Mouse (Mus musculus): ENCODE results near the gene Alpk1.
A peak's percentile ranks its signal among the peaks of the same experiment; 100 is the strongest.

The Alpk1 gene

GRCm38 (mm10) chr3:127661646-127662531, 118.4 kb downstream of the Alpk1 start:
- DNase-seq: no peak

DNA sequence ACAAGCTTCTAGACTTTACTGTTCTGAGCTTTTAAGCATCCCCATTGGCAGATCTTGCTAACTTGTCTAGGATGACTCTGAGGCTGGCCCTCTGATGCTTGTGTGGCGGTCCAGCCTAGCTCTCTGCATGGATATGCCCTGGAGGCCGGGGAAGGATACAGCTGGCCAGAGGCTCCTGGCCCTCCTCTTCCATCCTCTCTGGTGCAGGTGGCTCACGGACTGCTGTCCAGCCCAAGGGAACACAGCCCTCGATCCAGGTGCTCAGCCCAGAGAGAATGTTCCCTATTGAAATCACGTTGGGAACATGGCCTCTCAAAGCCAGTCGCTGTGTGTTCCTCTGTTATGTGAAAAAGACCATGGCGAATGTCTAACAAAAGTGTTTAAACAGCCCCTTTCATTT, 119.6 kb downstream of the Alpk1 start:
- DNase-seq: no peak

GRCm38 (mm10) chr3:127651742-127652653, 128.3 kb downstream of the Alpk1 start:
- DNase-seq: no peak

DNA sequence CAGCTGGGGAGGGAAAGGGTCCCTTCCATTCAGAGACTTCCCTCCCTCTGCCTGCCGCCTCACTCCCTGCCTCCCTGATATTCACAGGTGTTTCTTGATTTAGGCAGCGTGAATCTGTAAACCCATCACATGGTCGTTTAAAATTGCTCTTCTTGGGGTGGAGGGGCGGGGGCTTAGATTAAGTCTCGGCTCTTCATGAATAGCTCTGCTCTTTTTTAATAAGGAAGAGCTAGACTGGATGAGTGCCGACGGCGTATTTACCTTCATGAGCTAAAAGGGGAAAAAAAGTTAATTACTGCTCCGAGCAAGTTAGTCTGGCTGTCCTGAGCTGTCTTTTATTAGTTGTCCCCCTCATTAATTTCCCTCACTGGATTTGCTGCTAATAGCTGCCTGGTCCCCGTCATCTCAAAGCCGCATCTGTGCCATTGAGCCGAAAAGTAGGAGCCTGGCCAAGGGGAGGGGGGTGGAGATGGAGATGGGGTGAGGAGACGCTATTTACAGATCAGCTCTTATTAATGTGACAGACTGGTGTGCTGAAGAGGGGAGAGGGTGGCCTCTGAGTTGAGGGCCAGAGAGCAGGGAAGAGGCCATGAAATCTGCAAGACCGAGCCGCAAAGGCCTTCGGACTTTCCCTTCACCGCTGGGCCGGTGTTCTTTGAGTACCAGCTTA, 134.0 kb downstream of the Alpk1 start:
- DNase-seq: no peak

DNA sequence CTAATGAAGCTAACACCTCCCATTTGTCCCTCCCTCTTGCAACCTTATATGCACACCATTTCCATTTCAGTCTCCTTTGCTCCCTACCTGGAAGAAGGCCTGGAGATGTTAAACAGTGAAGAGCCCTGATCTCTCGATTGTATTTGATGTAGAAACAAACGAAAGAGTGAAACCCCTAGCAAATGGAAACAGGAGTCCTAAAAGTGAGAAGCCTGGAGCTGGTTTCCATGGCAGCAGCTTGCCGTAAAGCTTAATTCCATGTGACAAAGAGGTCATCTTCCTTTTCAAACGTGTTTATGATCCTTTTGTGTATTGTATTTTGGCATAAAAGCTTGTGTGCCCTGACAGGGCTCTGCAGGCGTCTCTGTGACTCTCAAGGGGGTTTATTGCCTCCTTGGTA, 138.1 kb downstream of the Alpk1 start:
- DNase-seq: no peak

DNA sequence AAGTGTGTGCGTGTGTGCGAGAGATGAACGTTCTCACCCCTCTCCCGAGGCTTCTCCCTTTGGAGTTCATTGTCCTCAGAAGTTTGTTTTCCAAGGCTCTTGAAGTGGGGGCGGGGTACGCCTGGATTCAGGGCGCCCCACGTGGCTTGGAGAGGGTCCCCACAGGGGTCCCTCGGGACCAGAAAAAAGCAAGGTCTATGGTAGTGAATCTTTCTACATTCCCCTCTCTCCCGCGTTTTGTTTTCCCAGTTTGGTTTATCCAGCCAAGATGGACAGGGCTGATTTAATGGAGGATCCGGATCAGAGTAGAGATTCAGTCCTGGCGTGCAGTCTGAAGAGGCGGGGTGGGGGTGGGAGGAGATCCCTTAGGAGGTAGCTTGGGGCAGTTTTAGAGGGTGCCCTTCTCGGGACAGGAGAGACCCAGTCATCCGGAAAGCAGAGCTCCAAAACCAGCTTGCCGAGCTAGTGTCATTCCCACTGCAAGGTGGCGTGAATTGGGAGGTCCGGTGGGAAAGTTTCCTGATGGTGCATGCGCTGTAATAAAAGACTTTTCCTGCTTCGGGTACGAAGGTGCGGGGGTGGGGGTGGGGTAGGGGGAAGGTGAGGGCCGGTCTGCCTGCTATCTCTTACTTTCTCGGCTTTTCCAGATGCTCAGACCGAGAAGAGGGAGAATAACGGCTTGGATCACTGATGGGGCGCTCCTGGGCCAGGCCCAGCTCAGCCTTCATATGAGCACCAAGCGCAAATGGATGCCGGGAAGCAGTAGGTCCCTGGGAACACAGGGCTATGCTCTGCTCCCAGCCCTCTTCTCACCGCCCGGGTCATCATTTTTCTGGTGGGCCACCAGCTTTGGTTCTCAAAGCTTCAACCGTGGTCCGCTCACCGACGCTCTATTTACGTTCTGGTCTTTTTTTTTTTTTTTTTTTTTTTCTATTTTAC, 139.3 kb downstream of the Alpk1 start:
- DNase-seq: no peak

DNA sequence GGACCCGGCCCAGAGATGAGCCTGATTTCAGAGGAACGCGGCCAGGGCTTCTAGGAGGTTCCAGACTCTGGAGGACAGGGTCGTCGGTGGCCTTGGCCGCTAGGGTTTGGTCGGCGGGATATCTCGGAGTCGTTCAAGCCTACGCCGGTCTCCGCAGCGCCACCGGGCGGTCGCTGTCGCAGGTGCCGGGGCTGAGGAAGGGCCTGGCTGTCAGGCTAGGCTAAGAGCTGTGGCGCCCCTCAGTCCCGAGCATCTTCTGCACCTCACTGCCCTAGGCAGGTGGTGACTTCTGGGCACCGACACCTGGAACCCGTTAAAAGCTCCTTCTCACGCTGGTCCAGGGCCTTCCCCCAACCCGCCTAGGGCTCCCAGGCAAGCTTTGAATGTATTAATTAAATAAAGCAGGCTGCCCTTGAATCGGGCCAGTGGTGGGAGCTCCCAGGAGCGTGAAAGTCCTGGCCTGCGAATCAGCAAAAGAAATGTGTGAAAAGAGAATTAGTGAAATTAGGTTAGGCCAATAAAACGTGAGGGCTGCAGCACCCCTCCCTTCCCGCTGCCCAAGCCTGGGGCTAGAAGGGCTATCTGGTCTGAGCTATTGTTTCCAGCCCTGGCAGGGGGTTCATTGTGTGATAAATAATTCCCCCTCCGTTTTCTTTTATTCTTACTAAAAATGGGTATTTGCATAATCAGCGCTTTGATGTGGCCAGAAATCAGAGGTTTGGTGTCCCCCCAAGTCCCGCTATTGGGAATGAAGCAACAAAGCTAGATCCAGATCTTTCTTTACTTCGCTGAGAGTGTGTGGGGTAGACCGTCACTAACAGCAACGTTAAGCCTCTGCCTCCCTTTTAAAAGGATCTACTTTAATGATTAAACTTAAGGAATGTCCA, 140.2 kb downstream of the Alpk1 start:
- no peak for DNase-seq

DNA sequence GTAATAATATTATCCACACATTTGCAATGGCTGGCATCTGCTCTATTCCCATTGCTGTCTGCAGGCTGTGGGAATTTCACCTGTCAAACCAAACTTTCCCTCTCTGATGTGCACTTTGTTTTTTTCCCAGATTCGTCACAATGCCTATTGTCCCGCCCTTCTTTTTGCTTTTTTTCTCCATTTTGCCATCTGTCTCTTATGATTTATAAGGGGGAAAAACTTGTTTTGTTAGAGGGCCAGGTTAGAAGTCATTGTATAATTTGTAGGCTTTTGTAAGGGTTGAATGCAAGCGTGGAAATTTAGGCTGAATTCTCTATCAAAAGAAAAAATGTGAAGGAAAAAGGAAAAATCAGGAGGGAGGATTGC, 145.4 kb downstream of the Alpk1 start:
- no peak for DNase-seq

DNA sequence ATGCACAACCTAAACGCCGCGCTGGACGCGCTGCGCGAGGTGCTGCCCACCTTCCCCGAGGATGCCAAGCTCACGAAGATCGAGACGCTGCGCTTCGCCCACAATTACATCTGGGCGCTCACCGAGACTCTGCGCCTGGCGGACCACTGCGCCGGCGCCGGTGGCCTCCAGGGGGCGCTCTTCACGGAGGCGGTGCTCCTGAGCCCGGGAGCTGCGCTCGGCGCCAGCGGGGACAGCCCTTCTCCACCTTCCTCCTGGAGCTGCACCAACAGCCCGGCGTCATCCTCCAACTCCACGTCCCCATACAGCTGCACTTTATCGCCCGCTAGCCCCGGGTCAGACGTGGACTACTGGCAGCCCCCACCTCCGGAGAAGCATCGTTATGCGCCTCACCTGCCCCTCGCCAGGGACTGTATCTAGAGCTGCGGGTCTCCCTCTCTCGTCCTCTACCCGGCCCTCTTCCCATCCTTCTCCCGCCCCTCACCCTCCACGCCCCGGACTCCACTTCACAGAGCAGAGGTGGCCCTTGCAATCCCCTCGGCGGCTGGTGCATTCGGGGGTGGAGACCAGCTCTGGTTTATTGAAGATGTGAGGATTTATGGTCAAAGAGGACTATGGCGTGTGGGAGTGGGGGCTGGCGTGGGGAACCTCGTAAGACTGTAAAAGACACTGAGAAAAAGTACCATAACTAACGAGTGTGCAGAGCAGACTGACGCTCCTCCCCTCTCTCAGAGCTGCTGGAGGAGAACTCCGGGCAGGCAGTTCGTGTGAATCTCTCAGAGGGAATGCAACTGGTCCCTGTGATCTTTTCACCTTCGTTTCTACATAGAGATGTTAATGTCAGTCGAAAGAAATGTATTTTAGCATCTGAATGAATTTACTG, 146.0 kb downstream of the Alpk1 start:
- DNase-seq: peak; percentile 71

DNA sequence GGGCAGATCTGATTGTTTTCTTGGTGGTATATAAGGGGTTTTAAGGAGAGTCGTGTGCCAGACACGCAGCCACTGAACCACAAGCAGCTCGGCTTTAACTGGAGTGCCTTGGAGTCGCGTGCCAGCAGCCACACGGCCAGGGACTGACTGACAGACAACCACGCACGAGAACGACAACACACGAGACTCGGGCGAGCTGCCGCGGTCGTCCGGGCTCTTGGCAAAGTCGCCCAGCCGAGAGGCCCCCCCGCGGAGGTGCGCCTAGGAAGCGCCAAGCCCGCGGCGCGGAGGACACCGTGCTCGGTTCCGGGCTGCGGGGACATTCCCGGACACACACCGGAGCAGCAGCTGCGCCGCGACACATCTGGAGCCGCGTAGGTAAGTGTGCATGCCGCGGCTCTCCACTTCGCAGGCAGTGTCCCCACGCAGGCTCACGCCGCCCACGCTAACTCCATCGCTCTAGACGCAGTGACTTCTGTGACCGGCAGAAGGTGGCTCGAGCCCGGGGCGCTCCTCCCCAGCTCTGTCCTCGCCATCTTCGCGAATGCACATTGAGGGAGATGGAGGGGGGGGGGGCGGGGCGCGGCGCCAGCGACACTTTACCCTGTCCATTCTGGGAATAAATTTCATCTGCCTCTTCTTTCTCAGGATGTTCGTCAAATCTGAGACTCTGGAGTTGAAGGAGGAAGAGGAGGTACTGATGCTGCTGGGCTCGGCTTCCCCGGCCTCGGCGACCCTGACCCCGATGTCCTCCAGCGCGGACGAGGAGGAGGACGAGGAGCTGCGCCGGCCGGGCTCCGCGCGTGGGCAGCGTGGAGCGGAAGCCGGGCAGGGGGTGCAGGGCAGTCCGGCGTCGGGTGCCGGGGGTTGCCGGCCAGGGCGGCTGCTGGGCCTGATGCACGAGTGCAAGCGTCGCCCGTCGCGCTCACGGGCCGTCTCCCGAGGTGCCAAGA, 147.0 kb downstream of the Alpk1 start, which contains the start of gene Neurog2:
Gene Neurog2 (plus strand): TSS at position 56 of the 953 bp plus-strand sequence.
- DNase-seq: peak; percentile 25

- DNase-seq: no peak
Measured at GRCm38 (mm10) chr3:127632531-127632930, 147.8 kb downstream of the Alpk1 start.

GRCm38 (mm10) chr3:127631582-127631981, 148.7 kb downstream of the Alpk1 start:
- no peak for DNase-seq

DNA sequence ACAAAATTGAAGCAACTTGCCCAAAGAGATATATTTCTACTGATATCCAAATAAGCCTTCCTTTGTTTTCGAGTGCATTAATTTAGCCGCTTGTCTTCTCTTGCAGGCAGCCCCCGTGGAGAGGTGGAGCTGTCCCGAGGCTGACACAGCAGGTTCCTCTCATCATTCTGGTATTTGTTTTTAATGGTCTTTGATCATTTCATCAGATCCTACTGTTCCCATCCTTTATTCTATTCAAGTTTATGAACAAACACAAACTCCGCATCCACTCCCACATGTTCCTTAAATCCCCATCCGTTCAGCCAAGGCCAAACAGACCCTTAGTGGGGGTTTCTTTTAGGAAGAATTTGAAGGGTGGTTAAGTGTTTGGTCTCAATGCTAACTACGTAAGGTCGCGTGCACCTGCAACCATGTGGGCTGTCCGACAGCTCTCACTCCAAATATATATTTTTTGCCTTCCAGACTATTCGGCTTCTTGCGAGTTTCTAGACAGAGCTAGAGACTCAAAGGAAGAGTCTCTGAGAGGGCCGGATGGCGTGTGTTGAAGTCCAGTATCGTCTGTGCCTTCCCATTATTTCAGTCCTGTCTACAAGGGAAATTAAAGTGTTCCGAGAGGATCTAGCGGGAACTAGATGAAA, 149.5 kb downstream of the Alpk1 start:
- no peak for DNase-seq

DNA sequence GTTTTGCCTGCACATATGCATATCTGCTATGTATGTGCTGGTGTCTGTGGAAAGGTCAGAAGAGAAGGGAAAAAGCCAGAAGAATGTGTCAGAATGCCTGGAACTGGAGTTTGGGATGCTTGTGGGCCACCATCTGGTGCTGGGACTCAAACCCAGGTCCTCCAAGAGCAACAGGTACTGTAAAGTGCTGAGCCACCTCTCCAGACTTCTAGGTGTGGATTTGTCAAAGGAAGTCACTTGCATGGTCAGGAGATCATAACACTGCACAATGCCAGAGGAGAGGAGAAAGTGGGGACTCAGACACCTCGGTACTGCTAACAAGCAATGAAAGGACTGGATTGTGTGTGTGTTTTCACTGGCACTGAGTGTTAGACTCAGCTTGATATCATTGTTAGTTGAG, 150.1 kb downstream of the Alpk1 start:
- DNase-seq: no peak

DNA sequence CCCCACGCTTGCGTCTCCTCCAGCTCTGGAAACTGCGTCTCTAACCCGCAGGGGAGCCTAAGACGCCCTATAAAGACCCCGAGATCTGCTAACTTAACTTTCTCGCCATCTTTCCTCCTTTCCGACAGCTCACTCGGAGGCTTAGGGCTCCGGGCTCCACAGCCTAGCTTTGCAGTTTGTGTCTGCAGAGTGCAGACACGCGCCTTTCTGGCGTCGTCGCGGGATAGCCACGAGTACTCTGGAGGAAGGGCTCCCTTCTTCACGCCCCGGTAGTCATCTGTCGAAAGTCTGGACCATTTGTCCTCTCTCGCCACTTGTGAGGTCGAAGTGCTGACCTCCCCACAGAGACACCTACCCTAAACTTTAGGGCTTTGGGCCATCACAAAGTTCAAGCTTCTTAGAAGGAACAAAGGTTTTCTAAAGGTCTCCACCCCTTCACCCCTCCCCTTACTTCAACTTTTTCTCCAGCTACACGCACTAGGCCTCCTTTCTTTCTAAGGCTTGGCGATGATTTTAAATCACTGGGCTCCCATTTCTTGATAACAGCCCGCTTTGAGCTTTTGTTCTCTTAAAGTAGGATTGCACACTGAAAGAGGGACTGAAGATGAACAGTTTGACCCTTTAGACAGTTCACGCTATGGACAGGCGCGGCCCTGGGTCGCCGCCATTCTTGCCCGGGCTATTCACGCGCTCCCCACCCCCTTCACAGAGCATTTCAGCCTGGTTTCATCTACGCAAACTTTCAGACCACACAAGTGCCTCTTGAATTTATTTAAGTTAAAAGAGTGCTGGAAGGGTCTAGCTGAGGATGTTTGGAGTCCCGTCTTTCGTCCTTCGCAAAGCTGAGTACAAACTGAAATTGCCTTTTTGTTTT, 151.8 kb downstream of the Alpk1 start:
- no peak for DNase-seq

DNA sequence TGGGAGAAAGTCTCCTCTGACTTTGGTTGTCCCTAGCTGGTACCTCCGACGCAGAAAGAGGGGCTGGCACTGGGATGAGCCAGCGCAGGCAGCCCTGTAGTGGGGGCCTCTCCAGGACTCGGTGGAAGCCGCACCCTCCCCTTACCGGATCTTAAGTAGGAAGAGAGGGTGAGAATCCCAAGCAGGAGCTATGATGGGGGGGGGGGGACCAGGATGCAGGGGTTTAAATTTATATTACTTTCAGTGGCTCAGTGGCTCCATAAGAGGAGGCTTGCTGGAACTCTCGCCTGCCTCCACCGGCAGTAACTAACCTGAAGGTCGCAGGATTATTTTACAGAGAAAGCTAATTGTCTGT, 152.4 kb downstream of the Alpk1 start:
- no peak for DNase-seq
